Mouse (Mus musculus) layer of hippocampus, postnatal 25 days (tissue): ENCODE data around the gene AL732309.1. TPM values are rescaled to one million over a fixed set of nuclear protein-coding genes. Genes with fewer than 3 reads are reported as not detected.

Experiments used
- DNase-seq, 2 experiments: peaks; one replicate each; pipeline ENCODE4 v3.0.0; 2022; ENCODE audit warnings: mixed read lengths in 2 of 2, low spot score in 1 of 2; ENCODE audit errors: extremely low spot score in 1 of 2
- total RNA-seq, 2 experiments: library from RNA; stranded (reverse); gene quantifications; 2 replicates each; pipeline ENCODE4 v1.2.3; 2021

Gene AL732309.1
- total RNA-seq, 2 experiments from 2014 or later = 3.3 to 5.2 TPM

GRCm38 (mm10) chr2:25223681-25224491, 22.8 kb downstream of the AL732309.1 start:
- peak in 1 of 2 experiments; percentile 47 for DNase-seq

DNA sequence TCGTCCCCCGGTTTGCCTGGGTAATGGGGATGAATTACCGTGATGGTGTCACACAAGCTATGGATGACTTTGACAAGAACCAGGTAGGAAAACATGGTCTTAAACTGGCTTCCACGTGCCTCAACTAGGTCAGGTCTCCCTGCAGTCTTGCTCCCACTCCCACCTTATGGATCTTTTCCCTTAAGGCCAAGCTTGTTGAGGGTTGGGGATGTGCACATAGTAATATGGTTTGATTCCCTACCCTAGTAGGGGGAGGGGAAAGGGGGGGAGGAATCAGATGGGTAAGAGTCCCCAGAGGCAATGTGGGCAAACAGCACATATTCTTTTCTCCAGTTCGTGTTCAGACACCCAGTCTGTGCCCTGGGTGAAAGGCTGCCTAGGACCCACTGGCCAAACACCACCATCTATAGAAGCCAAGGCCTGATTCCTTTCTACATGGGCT, 25.3 kb downstream of the AL732309.1 start:
- no peak for DNase-seq

GRCm38 (mm10) chr2:25218445-25218844, 28.2 kb downstream of the AL732309.1 start, which contains the start of gene Fam166a:
Fam166a (plus strand) TSS chr2:25218745.
- DNase-seq = no peak

DNA sequence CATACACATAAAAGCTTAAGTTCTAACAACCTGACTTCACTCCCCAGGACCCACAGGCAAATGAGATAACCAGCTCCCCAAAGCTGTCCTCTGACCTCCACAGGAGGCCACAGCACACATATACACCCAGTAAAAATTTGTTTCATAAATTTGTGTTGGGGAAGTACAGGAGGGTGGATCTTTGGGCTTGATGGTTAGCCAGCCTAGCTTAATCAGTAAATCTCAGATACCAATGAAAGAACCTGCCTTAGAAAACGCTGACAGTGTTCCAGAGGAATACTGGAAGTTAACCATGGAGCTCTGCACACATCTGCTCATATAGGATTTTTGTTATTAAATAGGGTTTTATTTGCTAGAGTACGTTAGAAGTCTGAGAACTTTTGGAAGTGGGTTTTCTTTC, 29.0 kb downstream of the AL732309.1 start:
- DNase-seq = no peak

- DNase-seq = no peak
Observed at GRCm38 (mm10) chr2:25214444-25214843, 32.2 kb downstream of the AL732309.1 start, which contains the start of gene Stpg3. Stpg3 (minus strand) TSS chr2:25214637.

DNA sequence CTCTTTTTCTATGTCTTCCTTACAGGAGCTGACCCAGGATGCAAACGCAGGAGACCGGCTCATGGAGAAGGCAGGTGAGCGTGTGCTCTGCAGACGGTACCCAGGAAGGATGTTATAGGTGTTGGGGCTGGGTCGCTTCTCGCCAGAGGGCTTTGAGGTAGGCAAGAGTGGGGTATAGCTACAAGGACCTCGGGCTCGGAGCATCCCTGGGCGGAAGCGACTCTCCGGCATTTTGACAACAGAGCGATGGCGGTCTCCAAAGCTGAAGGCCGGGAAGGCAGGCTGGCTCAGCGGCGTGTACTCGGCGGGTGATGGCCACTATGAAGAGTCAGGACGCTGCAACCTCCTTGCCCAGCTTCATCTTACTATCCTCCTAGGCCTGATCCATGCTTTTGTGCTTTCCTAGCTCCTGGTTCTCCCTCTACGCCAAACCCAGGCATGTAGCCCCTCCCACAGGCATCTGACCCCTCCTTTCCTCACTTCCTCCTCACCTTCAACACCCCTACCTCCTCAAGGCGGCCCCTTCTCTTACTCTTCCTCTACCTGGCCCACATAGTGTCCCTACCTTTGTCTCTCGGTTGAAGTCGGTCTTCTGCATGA, 33.3 kb downstream of the AL732309.1 start:
- no peak for DNase-seq

DNA sequence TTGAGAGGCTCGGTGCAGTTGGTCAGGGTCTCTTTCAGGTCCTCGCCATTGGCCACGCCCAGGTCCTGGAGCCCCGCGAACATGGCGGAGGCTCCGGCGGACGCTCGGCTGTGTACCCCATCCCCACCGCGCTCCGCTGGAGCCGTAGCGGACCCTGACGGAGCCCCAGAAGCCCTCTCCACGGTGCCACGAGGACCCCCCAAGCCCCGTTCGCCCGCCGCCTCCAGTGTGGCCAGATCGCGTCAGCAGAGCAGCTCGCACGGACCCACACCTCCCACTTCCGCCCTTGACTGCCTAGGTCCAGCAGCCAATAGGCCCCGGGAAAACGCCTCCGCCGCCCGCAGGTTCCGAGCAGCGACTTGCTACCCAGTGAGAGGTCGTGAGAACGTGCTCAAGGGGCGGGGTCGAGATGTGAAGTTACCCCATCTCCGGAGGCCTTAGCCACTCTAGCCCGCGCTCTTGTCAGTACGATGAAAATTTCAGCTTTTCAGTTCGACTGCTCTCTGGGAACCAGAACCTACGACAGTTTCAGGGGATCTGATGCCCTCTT, 35.5 kb downstream of the AL732309.1 start, which contains the start of gene Nelfb:
TSS of gene Nelfb (minus strand) at position 369 of the 550 bp plus-strand sequence.
- peak; percentile 77 to 84 for DNase-seq

DNA sequence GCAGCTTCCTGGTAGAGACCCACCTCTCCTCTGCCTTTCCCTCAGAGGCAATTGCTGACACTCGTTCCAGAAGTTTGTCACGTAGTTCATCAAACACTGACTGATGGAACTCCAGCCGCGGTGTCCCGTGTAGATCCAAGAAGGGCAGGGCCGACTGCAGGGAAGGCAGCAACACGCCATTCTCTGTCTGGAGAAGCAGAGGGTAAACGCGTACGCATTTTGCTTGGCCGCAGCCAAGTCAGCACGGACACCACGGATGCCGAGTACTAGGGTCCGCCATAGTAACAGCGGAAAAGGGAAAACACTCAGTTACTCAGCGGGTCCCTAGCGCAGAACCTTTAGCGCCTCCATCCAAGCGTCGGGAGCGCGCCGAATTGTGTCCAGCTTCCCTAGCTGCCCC, 36.0 kb downstream of the AL732309.1 start:
- DNase-seq = peak in 1 of 2 experiments; percentile 16

DNA sequence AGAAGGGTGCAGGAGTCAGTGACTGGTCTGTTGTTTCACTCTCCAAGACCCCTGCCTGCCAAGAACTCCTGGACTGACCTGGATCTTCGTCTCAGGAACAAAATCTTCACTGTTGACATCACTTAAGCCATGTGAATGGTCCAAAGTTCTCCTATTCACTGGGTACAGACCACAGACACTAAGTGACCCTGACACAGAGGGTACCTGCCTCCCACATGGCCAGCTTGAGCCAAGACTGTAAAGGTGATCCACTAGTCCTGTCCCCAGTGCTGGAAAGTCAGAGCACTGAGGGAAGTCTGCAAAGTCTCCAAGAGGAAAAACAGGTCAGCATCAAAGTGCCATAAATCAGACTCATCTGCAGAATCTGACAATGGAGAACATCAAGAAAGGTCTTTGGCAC, 39.1 kb downstream of the AL732309.1 start:
- no peak for DNase-seq

DNA sequence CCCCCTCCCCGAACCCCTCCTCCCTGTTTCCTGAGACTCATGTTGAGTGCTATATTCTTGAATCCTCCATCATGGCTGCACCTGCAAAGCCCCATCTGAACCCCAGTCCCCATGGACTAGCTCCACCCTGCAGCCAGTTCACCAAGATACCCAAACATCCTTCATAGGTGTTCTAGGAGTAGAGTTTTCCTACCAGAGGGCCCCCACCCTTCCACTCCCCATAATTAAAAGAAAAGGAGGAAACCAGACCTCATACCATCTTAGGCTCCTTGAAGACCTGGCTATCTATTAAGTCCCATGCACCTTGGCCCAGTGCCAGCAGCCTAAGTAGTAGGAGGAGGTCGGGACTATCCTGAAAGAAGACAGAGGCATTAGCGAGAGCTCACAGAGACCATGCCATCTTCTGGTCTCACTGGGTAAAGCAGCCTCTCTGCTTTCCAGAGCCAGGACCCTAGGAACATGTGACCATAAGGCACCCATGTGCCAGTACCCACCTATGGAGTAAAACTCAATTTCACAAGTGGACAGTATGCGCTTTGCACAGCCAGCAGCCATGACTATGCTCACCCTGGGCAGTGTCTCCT, 42.9 kb downstream of the AL732309.1 start:
- no peak for DNase-seq

GRCm38 (mm10) chr2:25200631-25201030, 46.0 kb downstream of the AL732309.1 start:
- no peak for DNase-seq

GRCm38 (mm10) chr2:25197946-25198345, 48.7 kb downstream of the AL732309.1 start:
- no peak for DNase-seq

DNA sequence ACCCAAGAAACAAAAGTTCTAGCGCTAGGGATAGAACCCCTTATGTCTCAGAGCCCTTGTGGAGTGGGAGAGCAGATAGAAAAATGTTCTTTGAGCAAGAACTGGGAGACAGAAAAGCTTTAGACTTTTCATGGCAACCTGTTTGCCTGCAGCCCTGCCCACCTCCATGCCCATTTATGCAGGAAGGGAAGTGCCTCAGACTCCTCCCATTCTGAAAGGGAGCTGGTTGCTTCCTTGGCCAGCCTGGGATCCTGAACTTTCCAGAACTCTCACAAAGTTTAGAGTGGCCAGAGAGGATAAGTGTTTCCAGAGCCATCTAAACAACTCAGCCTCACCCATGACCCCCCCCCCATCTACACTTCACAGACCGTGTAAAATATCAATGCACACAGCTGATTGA, 49.5 kb downstream of the AL732309.1 start:
- no peak for DNase-seq

- no peak for DNase-seq
Observed at GRCm38 (mm10) chr2:25196172-25196954, 50.3 kb downstream of the AL732309.1 start, which contains the start of gene Tor4a. Tor4a (minus strand) TSS chr2:25196886.

GRCm38 (mm10) chr2:25195211-25196156, 51.2 kb downstream of the AL732309.1 start:
- no peak for DNase-seq
